Mouse (Mus musculus): Measurements from ENCODE around the gene Srsf2. TPM values are rescaled to one million over a fixed set of nuclear protein-coding genes. Genes with fewer than 3 reads are reported as not detected.
A peak's percentile ranks its signal among the peaks of the same experiment; 100 is the strongest.

Gene Srsf2
- polyA plus RNA-seq, 1 experiment from 2014 or later = 403 TPM

DNA sequence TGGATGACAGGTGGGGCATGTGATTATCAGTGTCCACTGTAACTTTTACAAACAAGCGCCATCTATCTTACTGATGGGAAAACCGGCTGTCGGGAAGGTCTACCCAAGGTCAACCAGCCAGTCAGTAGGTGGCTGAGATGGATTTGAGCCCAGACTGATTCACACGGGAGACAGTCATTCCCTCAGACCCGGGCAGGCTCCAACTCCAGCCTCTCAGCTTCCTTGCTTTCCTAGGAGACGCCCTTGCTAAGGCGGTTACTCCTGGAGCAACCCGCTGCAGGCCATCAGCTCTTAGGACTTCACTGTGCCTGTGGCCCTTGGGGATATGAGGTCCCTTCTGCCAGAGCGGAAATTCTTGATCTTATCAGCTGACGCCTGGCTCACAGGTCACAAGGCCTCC lies 11.6 kb upstream of the Srsf2 start:
- no peak overlapping the region for H3K27ac ChIP-seq (replicated peaks)

DNA sequence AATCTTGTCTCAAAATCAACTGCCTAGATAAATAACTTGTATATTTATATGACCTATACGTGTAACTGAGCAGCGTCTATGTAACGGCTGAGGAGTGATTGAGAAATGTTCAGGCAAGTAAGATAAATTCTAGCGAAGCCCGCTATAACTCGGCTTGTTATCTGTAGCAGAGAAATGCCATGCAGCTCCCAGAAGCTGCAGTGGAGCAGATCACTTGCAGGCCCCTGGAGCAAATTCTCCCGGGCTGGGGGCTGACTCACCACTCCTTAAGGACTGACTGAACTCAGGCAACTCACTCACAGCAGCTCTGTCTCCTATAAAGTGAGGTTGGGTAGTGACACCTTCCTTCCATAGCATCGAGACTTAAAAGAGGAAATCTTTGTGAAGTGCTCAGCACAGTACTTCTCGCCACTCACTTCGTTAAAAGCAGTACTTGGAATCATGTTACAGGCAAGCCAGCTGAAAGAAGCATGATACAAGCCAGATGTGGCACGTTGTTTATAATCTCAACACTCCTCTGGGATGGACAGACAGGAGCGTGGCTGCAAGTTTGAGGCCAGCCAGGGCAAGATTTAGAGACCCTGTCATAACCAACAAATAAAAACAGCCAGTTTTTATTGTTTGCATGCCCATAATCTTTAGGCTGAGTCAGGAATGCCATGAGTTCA lies 4.4 kb upstream of the Srsf2 start:
- TF ChIP-seq EP300 (optimal IDR thresholded peaks at IDR 0.05) (no peak), CTCF (IDR thresholded peaks at IDR 0.05; ENCODE audit: low read depth) (no peak)
- peaks cover 8% of the 10 kb centered on the region; the same call in 1 of the 2 replicates for H3K36me3 ChIP-seq (ENCODE audit: control insufficient read depth, insufficient read depth, low read length)
- no peak overlapping the region for H3K27ac ChIP-seq (replicated peaks)
- H3K27me3 ChIP-seq (ENCODE audit: control insufficient read depth, insufficient read depth, low read length) = no peaks in the 10 kb centered on the region
- no peak for ATAC-seq (ENCODE audit: low FRiP score, low TSS enrichment)
- no peak overlapping the region for H3K4me2 ChIP-seq (replicated peaks; ENCODE audit: low read depth)
- no peaks in the 10 kb centered on the region for H3K4me1 ChIP-seq (replicated peaks; ENCODE audit: control insufficient read depth, insufficient read depth)
- no peak overlapping the region for H3K9ac ChIP-seq (ENCODE audit: low read length)
- WGBS = 65% methylated on average over 12 of the region's 12 CpGs
- no peak for DNase-seq (ENCODE audit: low spot score)
- H3K9me3 ChIP-seq (ENCODE audit: control insufficient read depth, low read length) = no peaks in the 10 kb centered on the region
- no peak overlapping the region for H3K4me3 ChIP-seq (ENCODE audit: low read depth, low read length)

More for the DNA sequence above, 11.6 kb upstream of the Srsf2 start:
- no peak for TF ChIP-seq EP300 (optimal IDR thresholded peaks at IDR 0.05)
- no peaks in the 10 kb centered on the region for H3K9me3 ChIP-seq (ENCODE audit: control insufficient read depth, low read length)
- no peak overlapping the region for H3K4me3 ChIP-seq (ENCODE audit: low read depth, low read length)
- H3K27me3 ChIP-seq (ENCODE audit: control insufficient read depth, insufficient read depth, low read length) = no peaks in the 10 kb centered on the region
- H3K9ac ChIP-seq (ENCODE audit: low read length) = no peak overlapping the region
- H3K4me2 ChIP-seq (replicated peaks; ENCODE audit: low read depth) = no peak overlapping the region
- WGBS = 62% methylated on average over 10 of the region's 10 CpGs
- H3K4me1 ChIP-seq (replicated peaks; ENCODE audit: control insufficient read depth, insufficient read depth) = no peaks in the 10 kb centered on the region
- H3K36me3 ChIP-seq (ENCODE audit: control insufficient read depth, insufficient read depth, low read length) = peaks cover 26% of the 10 kb centered on the region; the same call in 1 of the 2 replicates
- ATAC-seq (ENCODE audit: low FRiP score, low TSS enrichment) = no peak
- no peak for DNase-seq (ENCODE audit: low spot score)

DNA sequence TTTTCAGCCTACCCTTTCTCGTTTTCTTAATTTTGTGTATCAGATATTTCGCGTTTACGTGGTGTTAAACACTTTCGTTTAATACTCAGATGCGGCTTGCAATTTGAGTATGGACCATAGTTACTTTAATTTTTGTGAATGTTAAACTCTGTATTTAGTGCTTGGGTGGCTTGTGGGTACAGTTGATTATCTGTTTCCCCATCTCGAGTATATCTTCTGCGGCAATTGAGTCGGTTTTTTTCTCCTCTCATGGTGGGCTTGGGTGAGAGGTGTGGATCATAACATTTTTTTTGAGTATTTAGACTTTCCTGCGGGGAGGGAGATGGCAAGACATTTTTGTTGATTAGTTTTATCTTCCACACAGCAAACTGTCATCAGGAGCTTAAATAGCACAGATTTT lies 1.4 kb upstream of the Srsf2 start:
- Histone ChIP-seq H3K9ac (ENCODE audit: low read length) (peak overlapping the region; percentile 82), H3K27ac (replicated peaks) (peak overlapping the region; percentile 99), H3K36me3 (ENCODE audit: control insufficient read depth, insufficient read depth, low read length) (peaks cover 3% of the 10 kb centered on the region; the same call in 1 of the 2 replicates), H3K4me1 (replicated peaks; ENCODE audit: control insufficient read depth, insufficient read depth) (peaks cover 3% of the 10 kb centered on the region; the same call in 1 of the 2 replicates), H3K4me3 (ENCODE audit: low read depth, low read length) (peak overlapping the region; percentile 95), H3K4me2 (replicated peaks; ENCODE audit: low read depth) (peak overlapping the region; percentile 76), H3K27me3 (ENCODE audit: control insufficient read depth, insufficient read depth, low read length) (no peaks in the 10 kb centered on the region), H3K9me3 (ENCODE audit: control insufficient read depth, low read length) (no peaks in the 10 kb centered on the region)
- DNase-seq (ENCODE audit: low spot score) = no peak
- WGBS = 23% methylated on average over 10 of the region's 10 CpGs
- ATAC-seq (ENCODE audit: low FRiP score, low TSS enrichment) = no peak
- no peak for TF ChIP-seq EP300 (optimal IDR thresholded peaks at IDR 0.05)
- no peak for TF ChIP-seq CTCF (IDR thresholded peaks at IDR 0.05; ENCODE audit: low read depth)

DNA sequence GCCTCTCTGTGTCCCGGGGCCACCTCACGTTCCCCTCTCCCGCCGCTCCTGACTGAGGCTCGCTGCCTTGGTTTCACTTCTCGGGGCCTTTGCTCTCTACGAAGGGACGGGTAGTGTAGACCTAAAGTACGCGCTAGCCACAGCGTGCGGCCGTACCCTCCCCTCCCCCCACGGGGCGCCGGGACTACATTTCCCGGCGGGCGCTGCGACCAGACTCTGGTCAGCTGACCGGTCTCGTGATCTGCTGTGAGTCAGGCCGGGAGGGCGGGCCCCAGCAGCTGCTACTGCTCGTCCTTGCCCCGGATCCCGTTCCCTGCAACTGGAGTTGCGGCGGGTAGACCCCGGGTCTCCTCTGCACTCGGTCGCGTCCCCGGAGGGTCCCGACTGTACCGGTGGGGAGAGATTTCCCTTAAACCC lies 626 bp upstream of the Srsf2 start:
- H3K27me3 ChIP-seq (ENCODE audit: control insufficient read depth, insufficient read depth, low read length) = no peaks in the 10 kb centered on the region
- peak overlapping the region; percentile 95 for H3K4me3 ChIP-seq (ENCODE audit: low read depth, low read length)
- peak overlapping the region; percentile 76 for H3K4me2 ChIP-seq (replicated peaks; ENCODE audit: low read depth)
- peak; percentile 97 for DNase-seq (ENCODE audit: low spot score)
- peak; percentile 81 for TF ChIP-seq EP300 (optimal IDR thresholded peaks at IDR 0.05)
- TF ChIP-seq CTCF (IDR thresholded peaks at IDR 0.05; ENCODE audit: low read depth) = no peak
- peak overlapping the region; percentile 82 for H3K9ac ChIP-seq (ENCODE audit: low read length)
- WGBS = under 1% methylated on average over 36 of the region's 36 CpGs
- H3K9me3 ChIP-seq (ENCODE audit: control insufficient read depth, low read length) = no peaks in the 10 kb centered on the region
- peak overlapping the region; percentile 99 for H3K27ac ChIP-seq (replicated peaks)
- H3K4me1 ChIP-seq (replicated peaks; ENCODE audit: control insufficient read depth, insufficient read depth) = peaks cover 3% of the 10 kb centered on the region; the same call in 1 of the 2 replicates
- peak; percentile 86 for ATAC-seq (ENCODE audit: low FRiP score, low TSS enrichment)
- peaks cover 3% of the 10 kb centered on the region; the same call in 1 of the 2 replicates for H3K36me3 ChIP-seq (ENCODE audit: control insufficient read depth, insufficient read depth, low read length)

DNA sequence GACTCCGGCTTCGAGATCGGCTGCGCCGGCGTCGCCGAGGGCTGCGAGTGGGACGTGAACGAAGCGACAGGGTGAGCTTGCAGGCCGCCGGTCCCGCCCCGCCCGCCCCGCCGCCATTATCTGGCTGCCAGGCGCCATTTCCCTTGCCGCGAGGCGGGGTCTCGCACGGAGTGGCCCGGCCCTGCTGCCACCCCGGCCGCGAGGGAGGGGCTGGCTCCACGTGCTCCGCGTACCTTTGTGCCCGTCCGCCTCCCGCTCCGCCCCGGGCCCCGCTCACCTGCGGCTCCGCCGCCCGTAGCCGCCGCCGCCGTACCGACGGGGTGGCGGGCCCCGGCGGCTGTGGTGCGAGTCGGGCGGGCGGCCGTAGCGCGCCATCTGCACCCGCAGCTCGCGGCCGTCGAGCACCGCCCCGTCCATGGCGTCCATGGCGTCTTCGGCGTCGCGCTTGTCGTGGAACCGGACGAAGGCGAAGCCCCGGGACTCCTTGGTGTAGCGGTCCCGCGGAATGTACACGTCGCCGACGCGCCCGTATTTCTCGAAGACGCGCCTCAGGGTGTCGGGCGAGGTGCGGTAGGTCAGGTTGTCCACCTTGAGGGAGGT lies 503 bp downstream of the Srsf2 start, which contains the start of gene Mfsd11:
Gene Mfsd11 (plus strand): TSS at position 150 of the 600 bp plus-strand sequence.
- TF ChIP-seq CTCF (IDR thresholded peaks at IDR 0.05; ENCODE audit: low read depth) = no peak
- TF ChIP-seq EP300 (optimal IDR thresholded peaks at IDR 0.05) = peak; percentile 5
- H3K4me2 ChIP-seq (replicated peaks; ENCODE audit: low read depth) = peak within 1 kb of the TSS; percentile 76
- no peaks in the 10 kb centered on the region for H3K9me3 ChIP-seq (ENCODE audit: control insufficient read depth, low read length)
- DNase-seq (ENCODE audit: low spot score) = peak; percentile 92
- H3K36me3 ChIP-seq (ENCODE audit: control insufficient read depth, insufficient read depth, low read length) = peaks cover 3% of the 10 kb centered on the region; the same call in 1 of the 2 replicates
- peak within 1 kb of the TSS; percentile 99 for H3K27ac ChIP-seq (replicated peaks)
- 0% methylated on average over 66 of the region's 91 CpGs for WGBS
- H3K27me3 ChIP-seq (ENCODE audit: control insufficient read depth, insufficient read depth, low read length) = no peaks in the 10 kb centered on the region
- peak; percentile 69 for ATAC-seq (ENCODE audit: low FRiP score, low TSS enrichment)
- H3K9ac ChIP-seq (ENCODE audit: low read length) = peak within 1 kb of the TSS; percentile 98
- peak within 1 kb of the TSS; percentile 95 for H3K4me3 ChIP-seq (ENCODE audit: low read depth, low read length)
- peaks cover 3% of the 10 kb centered on the region; the same call in 1 of the 2 replicates for H3K4me1 ChIP-seq (replicated peaks; ENCODE audit: control insufficient read depth, insufficient read depth)
